Mouse (Mus musculus) ES-E14 (cell line): ENCODE results near the gene Itga9.

Source experiments
- MAFK ChIP-seq: IDR thresholded peaks from 2 replicates; pipeline ENCODE4 v1.6.1; 2014; ENCODE audit warnings: mild to moderate bottlenecking, low read depth, low read length, inconsistent platforms; ENCODE audit not compliant: insufficient read depth
- ZC3H11A ChIP-seq: IDR thresholded peaks from 2 replicates; pipeline ENCODE4 v1.6.1; 2012; ENCODE audit warnings: low read depth, mild to moderate bottlenecking, inconsistent platforms, low read length, borderline replicate concordance

DNA sequence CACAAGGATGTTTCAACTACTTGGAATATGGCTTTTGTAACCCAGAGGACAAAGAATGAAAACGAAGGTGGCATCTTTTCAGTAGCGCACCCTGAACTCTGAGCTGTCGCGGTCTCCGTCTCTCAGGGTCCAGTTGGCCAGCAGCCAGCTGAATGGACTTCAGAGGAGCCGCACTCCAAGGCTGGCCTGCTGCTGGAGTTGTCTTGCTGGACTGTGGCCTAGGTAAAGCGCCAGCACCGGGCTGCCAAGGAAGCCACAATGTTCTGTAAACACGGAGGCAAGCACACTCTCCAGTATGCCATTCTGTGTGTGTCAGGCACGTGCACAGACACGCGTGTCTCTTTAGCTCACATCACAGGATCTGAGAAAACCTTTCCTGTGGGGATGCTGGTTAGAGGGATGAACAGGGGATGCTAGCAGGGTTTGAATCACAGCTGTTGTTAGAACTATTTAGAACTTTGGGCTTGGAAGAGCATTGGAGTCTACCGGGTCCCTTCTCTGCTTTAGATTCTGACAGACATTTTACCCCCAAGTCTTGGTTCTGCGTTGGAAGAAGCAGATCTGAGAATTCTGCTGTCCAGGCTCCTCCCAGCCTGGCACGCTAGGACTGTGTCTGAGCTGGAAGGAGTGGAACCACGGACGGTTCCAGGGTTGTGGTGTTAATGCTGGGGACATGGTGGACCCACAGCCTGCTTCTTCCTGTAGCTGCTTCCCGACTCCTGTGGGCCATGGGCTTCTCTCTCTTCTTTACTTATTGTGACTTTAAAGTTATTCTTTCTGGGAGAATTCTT, 16.1 kb downstream of the Itga9 start:
- TF ChIP-seq MAFK (no peak), ZC3H11A (no peak)
